Mouse (Mus musculus) embryonic facial prominence, embryonic 12.5 days (tissue): ENCODE measurements around the gene Hnrnpr. TPM values are rescaled to one million over a fixed set of nuclear protein-coding genes. Genes with fewer than 3 reads are reported as not detected.

Experiments used
- ATAC-seq: fragments of 200-750 bp; cut with Nextera tagmentation; 2 replicates; pipeline ENCODE4 v1.8.0; 2017; ENCODE audit not compliant: insufficient number of reproducible peaks, insufficient read depth, low FRiP score, low TSS enrichment
- H3K27ac ChIP-seq: fragments of 300-500 bp; sonication (generic); 2 replicates; pipeline ENCODE4 v1.5.1; 2016; ENCODE audit warnings: mild to moderate bottlenecking
- H3K27me3 ChIP-seq: fragments of 300-500 bp; sonication (generic); 2 replicates; pipeline ENCODE4 v1.6.1; 2016; ENCODE audit warnings: mild to moderate bottlenecking, moderate library complexity
- H3K36me3 ChIP-seq: fragments of 300-500 bp; sonication (generic); 2 replicates; pipeline ENCODE4 v1.6.1; 2016; ENCODE audit warnings: mild to moderate bottlenecking
- H3K4me1 ChIP-seq: fragments of 300-500 bp; sonication (generic); 2 replicates; pipeline ENCODE4 v1.6.1; 2016
- H3K4me2 ChIP-seq: fragments of 300-500 bp; sonication (generic); replicated peaks from 2 replicates; pipeline ENCODE4 v1.6.1; 2016; ENCODE audit warnings: mild to moderate bottlenecking, moderate library complexity
- H3K4me3 ChIP-seq: fragments of 300-500 bp; sonication (generic); 2 replicates; pipeline ENCODE4 v1.5.1; 2016; ENCODE audit warnings: mild to moderate bottlenecking
- H3K9ac ChIP-seq: fragments of 300-500 bp; sonication (generic); 2 replicates; pipeline ENCODE4 v1.6.1; 2016; ENCODE audit warnings: mild to moderate bottlenecking, moderate library complexity
- H3K9me3 ChIP-seq: fragments of 300-500 bp; sonication (generic); 2 replicates; pipeline ENCODE4 v1.6.1; 2016; ENCODE audit warnings: mild to moderate bottlenecking, moderate library complexity
- WGBS: fragments of 180-500 bp; shearing (Covaris S2); methylation state at CpG from one replicate; pipeline ENCODE4 v1.1.7; 2016; 5-methylcytosine and 5-hydroxymethylcytosine counted together
- polyA plus RNA-seq: library from polyadenylated mRNA; unstranded; fragments of >200 nt; fragmentation: Nextera tagmentation; extraction: Ambion mirVana; gene quantifications from 2 replicates; pipeline ENCODE4 v1.2.1, GENCODE M21; 2016

The Hnrnpr gene
- polyA plus RNA-seq, 1 experiment from 2014 or later = 253 TPM

DNA sequence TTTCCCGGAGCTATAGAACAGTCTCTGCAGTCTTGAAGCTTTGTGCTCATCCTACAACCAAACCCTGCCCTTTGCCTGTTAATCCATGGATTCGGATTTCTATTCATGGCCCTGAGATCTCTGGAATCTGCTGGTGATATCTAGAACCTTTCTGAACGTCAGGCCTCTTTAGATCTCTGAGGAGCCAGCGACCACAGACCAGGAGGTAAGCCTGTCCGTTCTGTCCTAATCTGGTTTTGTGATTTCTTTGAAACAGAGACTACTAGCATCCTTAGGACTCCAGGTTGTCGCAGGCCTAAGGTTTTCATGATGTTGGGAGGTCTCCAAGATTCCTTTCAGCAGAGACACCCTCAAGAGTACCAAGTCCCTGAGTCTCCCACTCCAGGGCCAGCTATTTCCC is 25.9 kb upstream of the Hnrnpr start:
- Histone ChIP-seq H3K4me2 (peak overlapping the region; percentile 90), H3K36me3 (peaks cover 29% of the 10 kb centered on the region), H3K4me3 (peak overlapping the region; percentile 75), H3K27me3 (peaks cover 13% of the 10 kb centered on the region), H3K9me3 (peaks cover 5% of the 10 kb centered on the region; the same call in 1 of the 2 replicates), H3K4me1 (peaks cover 36% of the 10 kb centered on the region), H3K9ac (peak overlapping the region; percentile 79), H3K27ac (peak overlapping the region; percentile 82)
- 34% methylated on average over 6 of the region's 6 CpGs for WGBS
- ATAC-seq = no peak

DNA sequence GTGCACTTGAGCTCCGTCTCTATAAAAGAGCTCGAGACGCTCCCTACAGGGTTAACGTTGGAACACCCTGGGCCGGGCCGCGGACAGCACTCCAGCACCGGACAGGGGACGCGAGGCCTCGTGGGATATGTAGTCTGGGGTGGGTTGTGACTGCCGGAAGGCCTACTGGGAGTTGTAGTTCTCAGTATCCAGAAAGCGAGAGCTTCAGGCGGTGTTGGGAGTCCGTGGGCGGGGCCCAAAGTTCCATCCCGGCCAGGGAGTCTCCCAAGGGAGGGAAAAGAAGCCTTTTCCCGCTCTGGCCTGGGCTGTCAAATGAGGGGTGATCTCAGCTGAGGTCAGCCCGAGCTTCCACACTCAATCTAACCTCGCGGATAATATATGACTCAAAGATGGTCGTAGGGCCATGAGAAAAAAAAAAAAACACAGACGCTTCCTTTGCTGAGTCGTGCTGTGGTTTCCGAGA is 25.4 kb upstream of the Hnrnpr start:
- H3K9me3 ChIP-seq = peaks cover 5% of the 10 kb centered on the region; the same call in 1 of the 2 replicates
- peak overlapping the region; percentile 75 for H3K4me3 ChIP-seq
- H3K36me3 ChIP-seq = peaks cover 34% of the 10 kb centered on the region
- peaks cover 36% of the 10 kb centered on the region for H3K4me1 ChIP-seq
- peaks cover 18% of the 10 kb centered on the region for H3K27me3 ChIP-seq
- peak; percentile 94 for ATAC-seq
- peak overlapping the region; percentile 82 for H3K27ac ChIP-seq
- under 1% methylated on average over 25 of the region's 25 CpGs for WGBS
- peak overlapping the region; percentile 90 for H3K4me2 ChIP-seq
- H3K9ac ChIP-seq = peak overlapping the region; percentile 79

DNA sequence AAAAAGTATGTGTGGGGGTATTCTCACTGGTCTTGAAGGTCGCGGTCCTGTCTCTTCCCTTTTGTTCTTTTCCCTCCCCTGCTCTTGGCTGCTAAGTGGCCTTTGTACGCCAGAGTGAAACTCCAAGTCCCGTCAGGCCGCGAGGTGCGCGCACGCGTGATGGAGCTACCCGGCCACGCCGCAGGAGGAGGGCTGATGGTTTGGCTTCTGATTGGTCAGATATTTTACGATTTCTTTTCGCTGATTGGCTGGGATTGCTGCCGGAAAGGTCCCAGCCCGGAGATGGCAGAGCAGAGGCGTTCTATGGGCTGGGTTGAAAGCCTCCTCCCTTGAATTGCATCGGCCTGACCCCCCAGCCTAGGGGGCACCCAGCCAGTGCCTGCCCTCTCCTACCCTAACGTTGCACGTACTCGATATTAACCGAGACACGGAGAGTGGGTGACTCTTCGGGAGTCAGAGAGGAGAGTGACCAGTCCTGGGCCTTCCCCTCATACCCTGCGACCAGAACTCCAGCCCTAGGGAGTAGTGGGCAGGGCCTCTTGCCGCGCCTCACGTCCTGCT is 24.9 kb upstream of the Hnrnpr start:
- peak overlapping the region; percentile 90 for H3K4me2 ChIP-seq
- peaks cover 39% of the 10 kb centered on the region for H3K36me3 ChIP-seq
- peak overlapping the region; percentile 82 for H3K27ac ChIP-seq
- peak; percentile 85 for ATAC-seq
- H3K9me3 ChIP-seq = peaks cover 5% of the 10 kb centered on the region; the same call in 1 of the 2 replicates
- peaks cover 36% of the 10 kb centered on the region for H3K4me1 ChIP-seq
- under 1% methylated on average over 29 of the region's 29 CpGs for WGBS
- H3K9ac ChIP-seq = peak overlapping the region; percentile 79
- peak overlapping the region; percentile 75 for H3K4me3 ChIP-seq
- H3K27me3 ChIP-seq = peaks cover 21% of the 10 kb centered on the region

DNA sequence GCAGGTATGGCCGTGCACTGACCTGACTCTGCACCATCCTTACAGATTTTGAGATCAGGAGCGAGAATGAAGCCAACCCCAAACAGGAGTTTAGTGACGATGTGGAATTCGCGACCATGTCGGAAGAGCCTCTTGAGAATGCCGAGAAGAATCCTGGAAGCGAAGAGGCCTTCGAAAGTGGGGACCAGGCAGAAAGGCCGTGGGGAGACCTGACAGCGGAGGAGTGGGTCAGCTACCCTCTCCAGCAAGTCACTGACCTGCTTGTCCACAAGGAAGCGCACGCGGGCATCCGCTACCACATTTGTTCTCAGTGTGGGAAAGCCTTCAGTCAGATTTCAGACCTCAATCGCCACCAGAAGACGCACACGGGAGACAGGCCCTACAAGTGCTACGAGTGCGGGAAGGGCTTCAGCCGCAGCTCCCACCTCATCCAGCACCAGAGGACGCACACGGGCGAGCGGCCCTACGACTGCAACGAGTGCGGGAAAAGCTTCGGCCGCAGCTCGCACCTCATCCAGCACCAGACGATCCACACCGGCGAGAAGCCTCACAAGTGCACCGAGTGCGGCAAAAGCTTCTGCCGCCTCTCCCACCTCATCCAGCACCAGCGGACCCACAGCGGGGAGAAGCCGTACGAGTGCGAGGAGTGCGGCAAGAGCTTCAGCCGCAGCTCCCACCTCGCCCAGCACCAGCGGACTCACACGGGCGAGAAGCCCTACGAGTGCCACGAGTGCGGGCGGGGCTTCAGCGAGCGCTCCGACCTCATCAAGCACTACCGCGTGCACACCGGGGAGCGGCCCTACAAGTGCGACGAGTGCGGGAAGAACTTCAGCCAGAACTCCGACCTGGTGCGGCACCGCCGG is 20.6 kb upstream of the Hnrnpr start:
- H3K36me3 ChIP-seq = peaks cover 76% of the 10 kb centered on the region
- no peak overlapping the region for H3K27ac ChIP-seq
- H3K4me2 ChIP-seq = no peak overlapping the region
- H3K4me3 ChIP-seq = no peak overlapping the region
- 39% methylated on average over 66 of the region's 66 CpGs for WGBS
- no peak for ATAC-seq
- peaks cover 21% of the 10 kb centered on the region for H3K27me3 ChIP-seq
- peaks cover 5% of the 10 kb centered on the region; the same call in 1 of the 2 replicates for H3K9me3 ChIP-seq
- H3K9ac ChIP-seq = no peak overlapping the region; the same call in 1 of the 2 replicates
- H3K4me1 ChIP-seq = peaks cover 12% of the 10 kb centered on the region

DNA sequence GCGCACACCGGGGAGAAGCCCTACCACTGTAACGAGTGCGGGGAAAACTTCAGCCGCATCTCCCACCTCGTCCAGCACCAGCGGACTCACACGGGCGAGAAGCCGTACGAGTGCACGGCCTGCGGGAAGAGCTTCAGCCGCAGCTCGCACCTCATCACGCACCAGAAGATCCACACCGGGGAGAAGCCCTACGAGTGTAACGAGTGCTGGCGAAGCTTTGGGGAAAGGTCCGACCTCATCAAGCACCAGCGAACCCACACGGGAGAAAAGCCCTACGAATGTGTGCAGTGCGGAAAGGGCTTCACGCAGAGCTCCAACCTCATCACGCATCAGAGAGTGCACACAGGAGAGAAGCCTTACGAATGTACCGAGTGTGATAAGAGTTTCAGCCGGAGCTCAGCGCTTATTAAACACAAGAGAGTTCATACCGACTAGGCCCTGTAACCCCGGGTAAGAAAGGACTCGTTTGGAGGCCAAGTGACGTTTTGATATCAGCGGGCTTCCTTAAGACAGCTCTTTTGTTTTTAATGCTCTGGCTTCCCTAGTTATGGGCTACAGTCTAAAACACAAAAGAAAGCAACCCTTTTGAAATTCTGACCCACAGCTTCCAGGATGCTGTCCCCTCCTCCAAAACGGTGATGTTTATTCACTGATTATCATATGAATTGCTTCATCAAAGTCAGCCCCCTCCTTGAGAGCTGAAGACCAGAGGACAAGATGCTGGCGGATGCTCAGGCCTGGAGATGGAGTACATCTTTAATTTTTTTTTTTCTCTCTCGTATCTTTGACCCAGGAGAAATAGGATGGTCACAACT is 19.8 kb upstream of the Hnrnpr start:
- peaks cover 21% of the 10 kb centered on the region for H3K27me3 ChIP-seq
- peaks cover 12% of the 10 kb centered on the region for H3K4me1 ChIP-seq
- no peak overlapping the region for H3K4me2 ChIP-seq
- H3K27ac ChIP-seq = no peak overlapping the region
- 62% methylated on average over 39 of the region's 39 CpGs for WGBS
- peaks cover 5% of the 10 kb centered on the region; the same call in 1 of the 2 replicates for H3K9me3 ChIP-seq
- no peak overlapping the region; the same call in 1 of the 2 replicates for H3K9ac ChIP-seq
- H3K36me3 ChIP-seq = peaks cover 76% of the 10 kb centered on the region
- H3K4me3 ChIP-seq = no peak overlapping the region
- ATAC-seq = no peak

DNA sequence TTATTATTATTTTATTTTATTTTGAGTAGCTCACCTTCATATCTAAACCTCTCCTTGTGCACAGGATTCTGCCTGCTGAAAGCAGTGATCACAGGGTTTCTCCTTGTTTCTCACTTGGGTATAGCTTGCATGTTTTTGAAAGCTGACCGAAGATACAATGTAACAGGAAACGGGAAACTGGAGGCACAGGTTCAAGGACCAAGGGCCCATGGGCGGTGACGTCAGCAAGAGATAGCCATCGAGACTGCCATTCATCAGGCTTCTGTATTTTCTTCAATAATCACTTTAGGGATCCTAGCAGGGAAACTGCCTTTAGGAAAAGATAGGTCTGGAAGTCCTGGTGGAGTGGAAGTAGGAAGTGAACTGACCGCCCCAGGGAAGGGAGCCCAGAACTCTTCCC is 19.1 kb upstream of the Hnrnpr start:
- H3K27me3 ChIP-seq = peaks cover 21% of the 10 kb centered on the region
- peaks cover 8% of the 10 kb centered on the region for H3K4me1 ChIP-seq
- H3K36me3 ChIP-seq = peaks cover 76% of the 10 kb centered on the region
- no peak overlapping the region for H3K4me2 ChIP-seq
- WGBS = 86% methylated on average over 6 of the region's 6 CpGs
- no peak overlapping the region for H3K27ac ChIP-seq
- no peak overlapping the region for H3K9ac ChIP-seq
- no peak for ATAC-seq
- peaks cover 5% of the 10 kb centered on the region; the same call in 1 of the 2 replicates for H3K9me3 ChIP-seq
- H3K4me3 ChIP-seq = no peak overlapping the region

DNA sequence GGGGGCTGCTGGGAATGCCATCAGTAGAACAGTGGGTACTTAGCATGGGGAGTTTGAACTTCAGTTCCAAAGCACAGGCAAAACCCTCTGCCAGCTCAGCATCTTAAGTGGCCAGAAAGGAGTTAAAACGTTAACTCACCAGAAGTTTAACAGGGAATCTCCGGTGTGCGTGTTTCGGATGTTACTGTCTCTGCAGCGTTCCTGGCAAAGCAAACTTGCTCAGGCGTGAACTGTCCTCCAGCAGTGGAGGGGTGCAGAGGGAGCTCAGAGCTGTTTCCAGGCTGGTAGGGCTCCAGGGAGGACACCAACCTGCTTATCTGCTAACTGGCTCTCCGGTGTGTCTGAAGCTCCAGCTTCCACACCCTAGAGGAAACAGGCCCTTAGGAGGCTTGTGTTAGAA is 14.8 kb upstream of the Hnrnpr start:
- H3K9me3 ChIP-seq = no peaks in the 10 kb centered on the region
- no peak overlapping the region for H3K4me3 ChIP-seq
- H3K36me3 ChIP-seq = peaks cover 37% of the 10 kb centered on the region
- no peaks in the 10 kb centered on the region for H3K4me1 ChIP-seq
- ATAC-seq = no peak
- H3K27ac ChIP-seq = no peak overlapping the region
- 73% methylated on average over 7 of the region's 7 CpGs for WGBS
- no peaks in the 10 kb centered on the region for H3K27me3 ChIP-seq
- H3K4me2 ChIP-seq = no peak overlapping the region
- no peak overlapping the region for H3K9ac ChIP-seq

DNA sequence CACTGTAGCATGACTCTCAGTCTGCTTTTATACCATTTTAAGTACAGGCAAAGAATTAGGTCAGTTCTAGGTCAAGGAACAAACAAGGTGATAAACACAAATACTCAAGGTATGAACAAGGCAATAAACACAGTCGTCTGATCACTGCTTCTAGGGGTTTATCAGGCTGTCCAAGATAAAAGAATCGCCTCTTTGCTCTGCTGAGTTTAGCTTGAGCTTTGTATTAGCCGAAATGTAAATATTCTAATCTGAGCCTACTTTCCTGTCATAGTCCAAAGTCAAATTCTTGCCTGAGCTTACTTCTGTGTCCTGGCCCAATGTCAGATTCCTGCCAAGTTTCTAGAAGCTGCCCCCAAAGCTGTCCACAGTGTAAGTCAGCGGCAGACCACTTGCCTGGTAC is 8.3 kb upstream of the Hnrnpr start:
- no peaks in the 10 kb centered on the region for H3K27me3 ChIP-seq
- 85% methylated on average over 4 of the region's 4 CpGs for WGBS
- no peak overlapping the region for H3K9ac ChIP-seq
- H3K4me2 ChIP-seq = no peak overlapping the region
- ATAC-seq = no peak
- H3K9me3 ChIP-seq = no peaks in the 10 kb centered on the region
- no peak overlapping the region for H3K4me3 ChIP-seq
- H3K4me1 ChIP-seq = no peaks in the 10 kb centered on the region
- no peaks in the 10 kb centered on the region for H3K36me3 ChIP-seq
- H3K27ac ChIP-seq = no peak overlapping the region

DNA sequence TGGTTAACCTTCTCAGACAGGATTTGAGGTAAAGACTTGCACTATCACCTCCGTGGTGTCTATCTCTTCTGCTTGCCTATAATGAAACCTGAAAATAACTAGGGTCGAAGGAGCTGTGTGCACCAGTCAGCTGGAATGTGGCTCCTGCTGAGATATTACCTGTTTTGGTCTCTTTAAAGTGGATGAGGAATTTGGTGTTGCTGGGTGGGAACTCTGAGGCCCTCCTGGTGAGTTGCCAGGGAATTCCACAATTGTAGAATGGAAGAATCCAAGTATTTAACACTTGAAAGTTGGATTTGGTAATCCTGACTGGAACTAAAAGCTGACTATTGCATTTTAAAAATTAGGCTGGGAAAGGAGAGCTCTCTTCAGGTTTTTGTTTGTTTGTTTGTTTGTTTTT is 6.6 kb upstream of the Hnrnpr start:
- H3K9me3 ChIP-seq = no peaks in the 10 kb centered on the region
- no peak overlapping the region for H3K9ac ChIP-seq
- H3K4me3 ChIP-seq = no peak overlapping the region
- no peak for ATAC-seq
- H3K27ac ChIP-seq = no peak overlapping the region
- peaks cover under 1% of the 10 kb centered on the region; the same call in 1 of the 2 replicates for H3K4me1 ChIP-seq
- no peaks in the 10 kb centered on the region for H3K36me3 ChIP-seq
- no peak overlapping the region for H3K4me2 ChIP-seq
- H3K27me3 ChIP-seq = no peaks in the 10 kb centered on the region
- WGBS = 45% methylated on average over 2 of the region's 2 CpGs

DNA sequence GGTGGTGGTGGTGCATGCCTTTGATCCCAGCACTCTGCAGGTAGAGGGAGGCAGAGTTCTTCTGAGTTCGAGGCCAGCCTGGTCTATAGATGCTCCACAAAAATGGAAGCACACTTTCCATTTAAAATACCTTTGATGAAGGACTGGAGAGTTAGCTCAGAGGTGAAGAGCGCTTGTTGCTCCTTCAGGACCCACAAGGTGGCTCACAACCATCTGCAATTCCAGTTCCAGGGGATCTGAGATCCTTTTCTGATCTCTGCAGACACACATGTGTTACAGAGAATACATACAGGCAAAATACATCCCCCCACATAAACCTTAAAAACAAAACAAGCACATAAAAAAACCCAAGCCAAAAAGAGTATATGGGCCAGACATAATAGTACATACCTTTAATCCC is 2.4 kb upstream of the Hnrnpr start:
- H3K4me3 ChIP-seq = no peak overlapping the region
- no peaks in the 10 kb centered on the region for H3K27me3 ChIP-seq
- 57% methylated on average over 2 of the region's 2 CpGs for WGBS
- no peak overlapping the region for H3K9ac ChIP-seq
- no peak overlapping the region for H3K27ac ChIP-seq
- no peaks in the 10 kb centered on the region for H3K36me3 ChIP-seq
- H3K4me1 ChIP-seq = peaks cover 13% of the 10 kb centered on the region
- no peak for ATAC-seq
- no peaks in the 10 kb centered on the region for H3K9me3 ChIP-seq
- H3K4me2 ChIP-seq = no peak overlapping the region

DNA sequence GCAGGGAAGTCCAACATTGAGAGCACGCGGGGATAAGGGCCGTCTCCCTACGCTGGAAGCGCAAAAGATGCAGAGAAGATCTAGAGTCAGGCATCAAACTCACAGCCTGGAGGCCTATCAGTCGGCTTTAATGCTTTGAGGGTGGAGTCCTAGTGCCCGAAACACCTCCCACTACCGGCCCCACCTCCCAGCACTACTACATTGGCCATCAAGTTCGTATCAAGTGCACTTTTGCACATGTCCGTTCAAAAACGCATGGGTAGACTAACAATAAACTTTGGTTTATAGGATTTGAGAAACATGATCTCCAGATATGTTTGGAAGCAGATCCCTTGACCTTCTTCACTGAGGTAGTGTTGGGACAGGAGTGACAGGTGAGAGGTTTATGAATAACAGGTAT is 962 bp upstream of the Hnrnpr start:
- 3% methylated on average over 11 of the region's 11 CpGs for WGBS
- peak overlapping the region; percentile 57 for H3K9ac ChIP-seq
- H3K36me3 ChIP-seq = no peaks in the 10 kb centered on the region; the same call in 1 of the 2 replicates
- H3K27ac ChIP-seq = peak overlapping the region; percentile 99
- H3K27me3 ChIP-seq = no peaks in the 10 kb centered on the region
- H3K4me1 ChIP-seq = peaks cover 26% of the 10 kb centered on the region
- no peak for ATAC-seq
- H3K4me3 ChIP-seq = peak overlapping the region; percentile 99
- no peaks in the 10 kb centered on the region for H3K9me3 ChIP-seq
- peak overlapping the region; percentile 72 for H3K4me2 ChIP-seq
